Mouse (Mus musculus) right cerebral cortex, adult 18-20 months (tissue): Measurements from ENCODE around the gene Def6.
"Not testable (repeated sequence)": the region's sequence is repeated elsewhere in the genome, so short reads cannot be mapped to it uniquely, and the experiment has no call there.

Experiments used
- DNase-seq: peaks from one replicate; pipeline ENCODE4 v3.0.0; 2022; ENCODE audit warnings: mixed read lengths

Gene Def6

DNA sequence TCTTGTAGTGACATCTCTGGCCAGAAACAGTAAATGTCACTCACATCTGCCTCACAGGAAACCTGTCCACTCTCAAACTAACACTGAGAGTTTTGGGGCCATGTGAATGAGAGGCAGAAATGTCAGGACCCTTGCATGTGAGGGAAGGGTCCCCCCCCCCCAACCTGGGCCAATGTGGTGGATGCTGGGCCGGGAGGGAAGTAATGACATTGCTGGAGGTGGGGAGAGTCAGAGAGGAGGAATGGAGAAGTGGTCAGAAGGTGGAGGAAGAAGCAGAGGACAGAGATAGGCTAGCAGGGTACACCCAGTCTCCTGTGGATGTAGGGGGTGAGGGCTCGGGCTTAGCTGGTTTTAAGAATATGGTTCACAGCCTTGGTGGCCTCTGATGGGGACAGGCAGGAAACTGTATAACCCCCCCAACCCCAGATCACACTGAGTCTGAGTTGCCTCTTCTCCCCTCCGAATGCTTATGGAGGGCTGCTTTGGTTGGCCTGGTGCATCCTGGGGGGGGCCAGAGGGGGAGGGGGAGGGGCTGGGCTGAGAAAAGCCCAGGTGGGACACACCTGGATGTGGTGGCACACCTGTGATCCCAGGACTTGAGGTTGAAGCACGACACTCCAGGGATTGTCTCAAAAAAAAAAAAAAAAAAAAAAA lies 2.0 kb downstream of the Def6 start:
- DNase-seq = no peak

DNA sequence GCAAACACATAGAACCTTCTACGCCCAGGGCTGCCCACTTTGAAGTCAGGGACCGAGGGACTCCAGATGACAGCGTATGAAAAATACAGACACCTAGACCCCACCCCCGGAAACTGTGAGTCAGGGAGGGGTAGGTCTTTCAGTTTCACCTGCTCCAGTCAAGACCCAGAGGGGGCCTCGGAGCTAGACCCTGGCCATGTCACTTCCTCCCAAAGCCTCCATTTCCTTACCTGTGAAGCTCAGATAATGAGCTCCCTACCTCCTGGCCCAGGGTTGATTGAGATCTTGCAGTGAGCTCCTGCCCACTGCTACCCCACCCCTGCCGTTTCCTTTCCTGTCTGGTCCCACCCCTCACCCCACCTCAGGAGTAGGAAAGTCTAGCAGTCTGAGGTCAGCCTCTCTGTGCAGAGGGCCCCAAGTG lies 4.4 kb downstream of the Def6 start:
- DNase-seq = no peak

DNA sequence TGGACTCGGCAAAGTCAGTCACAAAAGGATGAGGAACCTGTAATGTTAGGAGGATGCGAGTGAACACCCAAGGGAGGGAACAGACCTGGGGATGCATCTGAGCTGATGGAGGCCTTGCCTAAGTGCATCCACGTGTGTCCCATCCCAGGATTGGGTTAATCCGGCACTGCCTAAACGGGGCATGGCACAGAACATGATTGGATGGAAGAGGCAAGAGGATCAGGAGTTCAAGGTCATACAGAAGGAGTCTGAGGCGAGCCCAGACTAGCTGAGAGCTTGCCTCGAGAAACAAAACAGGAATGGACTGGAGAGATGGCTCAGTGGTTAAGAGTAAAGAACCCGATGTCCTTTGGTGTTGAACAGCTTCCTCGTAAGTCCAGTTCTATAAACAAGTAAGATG lies 4.8 kb downstream of the Def6 start:
- no peak for DNase-seq

DNA sequence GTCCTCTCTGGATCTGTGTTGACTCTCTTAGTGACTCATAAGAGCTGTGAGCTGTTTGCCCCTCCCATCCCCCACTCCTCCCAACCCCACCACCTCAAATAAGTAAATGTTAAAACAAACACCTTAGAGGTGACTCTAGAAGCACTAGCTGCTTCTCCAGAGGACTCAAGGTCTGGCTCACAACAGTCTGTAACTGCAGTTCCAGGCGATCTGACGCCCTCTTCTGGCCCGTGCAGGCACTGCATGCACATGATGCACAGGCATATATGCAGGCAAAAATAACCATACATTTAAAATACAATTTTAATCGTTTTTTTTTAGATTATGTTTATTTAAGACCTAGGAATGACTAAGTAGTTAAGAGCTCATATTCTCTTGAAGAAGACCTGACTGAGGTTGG lies 5.7 kb downstream of the Def6 start:
- no peak for DNase-seq

DNA sequence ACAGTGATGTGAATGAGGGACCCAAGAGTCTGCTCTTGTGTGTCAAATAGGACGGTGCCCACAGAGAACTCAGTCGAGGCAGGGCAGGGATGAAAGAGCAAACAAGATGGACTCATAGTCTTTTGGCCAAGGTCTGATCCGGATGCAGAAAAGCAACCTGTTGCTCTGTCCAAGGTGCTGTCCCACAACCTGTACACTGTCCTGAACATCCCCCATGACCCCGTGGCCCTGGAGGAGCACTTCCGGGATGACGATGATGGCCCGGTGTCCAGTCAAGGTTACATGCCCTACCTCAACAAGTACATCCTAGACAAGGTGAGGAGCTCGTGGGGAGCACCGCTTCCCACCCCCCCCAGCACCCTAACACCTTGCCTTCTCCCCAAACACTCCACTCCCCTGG lies 9.2 kb downstream of the Def6 start:
- DNase-seq = no peak

DNA sequence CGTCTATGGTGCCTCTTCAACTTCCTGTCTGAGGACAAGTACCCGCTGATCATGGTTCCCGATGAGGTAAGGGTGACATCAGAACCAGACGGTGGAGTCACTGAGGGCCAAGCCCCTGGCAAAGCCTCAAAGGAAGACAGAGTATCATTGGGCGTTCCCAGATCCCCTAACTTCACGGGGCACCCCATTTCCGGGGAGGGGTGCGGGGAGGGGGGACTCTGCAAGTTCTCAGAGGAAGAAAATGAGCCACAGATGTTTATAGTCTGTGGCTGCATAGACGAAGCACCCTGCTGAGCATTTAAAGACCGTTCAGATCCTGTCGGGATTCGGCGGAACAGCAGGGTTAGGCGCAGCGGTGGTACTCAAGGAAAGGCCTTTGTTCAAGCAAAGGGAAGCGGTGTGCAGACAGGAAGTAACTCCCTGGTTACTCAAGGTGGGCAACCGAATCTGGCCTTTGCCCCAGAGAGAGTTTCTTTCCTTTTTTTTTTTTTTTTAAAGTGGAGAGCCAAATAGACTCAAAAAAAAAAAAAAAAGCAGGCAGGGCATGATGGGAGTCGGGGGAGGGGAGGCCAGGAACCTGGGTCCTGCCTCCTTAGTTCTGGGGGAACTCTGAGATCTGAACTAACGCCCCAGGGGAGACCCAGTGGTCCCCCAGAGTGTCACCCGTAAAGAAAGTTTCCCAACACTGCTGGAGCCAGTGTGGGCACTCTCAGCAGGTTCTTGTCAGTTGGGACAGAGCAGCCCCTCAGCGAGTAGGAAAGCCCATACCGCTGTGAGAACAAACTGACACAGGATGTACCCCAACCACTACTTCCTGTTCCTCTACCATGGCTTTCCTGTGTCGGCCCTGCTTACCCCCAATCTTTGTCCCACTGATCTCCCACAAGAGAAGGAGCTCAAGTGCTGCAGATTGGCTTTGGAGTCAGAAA lies 10.4 kb downstream of the Def6 start:
- no peak for DNase-seq

DNA sequence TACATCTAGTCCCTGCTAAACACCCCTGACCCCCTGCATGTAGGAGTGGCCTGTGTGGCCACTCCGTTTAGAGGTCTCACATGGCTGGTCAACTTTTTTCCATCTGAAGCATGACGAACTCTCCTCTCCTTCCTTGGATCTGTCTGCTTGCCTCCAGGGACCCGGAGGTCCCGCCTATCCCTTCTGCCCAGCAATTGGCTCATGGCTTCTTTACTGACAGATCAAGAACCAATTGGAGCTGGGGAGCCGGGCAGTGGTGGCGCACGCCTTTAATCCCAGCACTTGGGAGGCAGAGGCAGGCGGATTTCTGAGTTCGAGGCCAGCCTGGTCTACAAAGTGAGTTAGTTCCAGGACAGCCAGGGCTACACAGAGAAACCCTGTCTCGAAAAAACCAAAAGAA lies 14.9 kb downstream of the Def6 start:
- DNase-seq = not testable (repeated sequence)

DNA sequence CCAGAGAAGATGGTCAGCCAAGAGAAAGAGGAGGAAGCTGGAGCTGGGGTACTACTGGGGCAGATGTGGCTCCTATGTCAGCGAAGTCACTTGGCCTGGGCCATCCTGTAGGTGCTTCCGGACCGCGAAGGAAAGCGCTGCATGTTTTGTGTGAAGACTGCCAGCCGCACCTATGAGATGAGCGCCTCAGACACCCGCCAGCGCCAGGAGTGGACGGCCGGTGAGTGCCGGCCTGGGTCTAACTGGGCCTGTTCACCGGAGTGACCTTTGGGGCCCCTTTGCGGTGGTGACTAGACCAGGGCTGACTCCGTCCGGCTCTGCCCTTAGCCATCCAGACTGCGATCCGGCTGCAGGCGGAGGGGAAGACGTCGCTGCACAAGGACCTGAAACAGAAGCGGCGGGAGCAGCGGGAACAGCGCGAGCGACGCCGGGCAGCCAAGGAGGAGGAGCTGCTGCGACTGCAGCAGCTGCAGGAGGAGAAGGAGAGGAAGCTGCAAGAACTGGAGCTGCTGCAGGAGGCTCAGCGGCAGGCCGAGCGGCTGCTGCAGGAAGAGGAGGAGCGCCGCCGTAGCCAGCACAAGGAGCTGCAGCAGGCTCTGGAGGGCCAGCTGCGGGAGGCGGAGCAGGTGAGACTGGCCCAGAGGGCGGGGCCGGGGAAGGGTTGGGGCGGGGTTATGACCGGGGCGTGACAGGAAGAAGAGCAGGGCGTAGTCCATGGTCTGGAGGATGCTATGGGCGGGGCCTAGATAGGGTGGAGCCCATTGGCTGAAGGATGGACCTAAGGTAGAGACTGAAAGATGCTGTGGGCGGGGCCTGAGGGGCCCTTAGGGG lies 16.2 kb downstream of the Def6 start:
- DNase-seq = peak; percentile 92

DNA sequence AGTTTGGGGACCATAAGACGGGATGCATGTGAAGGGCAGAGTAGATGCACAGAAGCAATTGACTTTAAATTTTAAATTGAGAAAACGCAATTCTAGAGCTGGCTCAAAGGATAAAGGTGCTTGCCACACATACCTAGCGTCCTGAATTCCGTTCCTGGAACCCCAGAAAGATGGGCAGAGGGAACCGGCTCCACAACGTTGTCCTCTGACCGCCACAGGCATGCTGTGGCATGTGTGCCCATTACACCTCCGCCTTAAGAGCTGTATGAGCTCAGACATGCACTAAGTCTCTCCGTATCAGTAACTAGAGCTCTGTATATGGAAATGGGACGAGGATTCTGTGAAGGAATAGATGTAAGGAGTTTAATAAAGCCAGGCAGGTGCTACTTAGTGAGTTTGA lies 17.0 kb downstream of the Def6 start:
- DNase-seq = no peak

DNA sequence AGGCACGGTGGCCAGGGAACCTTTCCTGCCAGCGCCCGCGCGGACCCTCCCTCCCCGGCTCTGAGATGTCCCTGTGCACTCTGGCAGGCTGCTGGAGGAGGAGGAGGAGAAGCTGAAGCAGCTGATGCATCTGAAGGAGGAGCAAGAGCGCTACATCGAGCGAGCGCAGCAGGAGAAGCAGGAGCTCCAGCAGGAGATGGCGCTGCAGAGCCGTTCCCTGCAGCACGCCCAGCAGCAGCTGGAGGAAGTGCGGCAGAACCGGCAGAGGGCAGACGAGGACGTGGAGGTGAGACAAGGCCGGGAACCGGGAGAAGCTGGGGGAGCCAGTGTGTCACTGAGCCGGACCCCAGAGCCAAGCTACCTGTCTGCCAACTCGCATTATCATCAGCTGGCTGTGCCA lies 18.4 kb downstream of the Def6 start:
- DNase-seq = peak; percentile 96

DNA sequence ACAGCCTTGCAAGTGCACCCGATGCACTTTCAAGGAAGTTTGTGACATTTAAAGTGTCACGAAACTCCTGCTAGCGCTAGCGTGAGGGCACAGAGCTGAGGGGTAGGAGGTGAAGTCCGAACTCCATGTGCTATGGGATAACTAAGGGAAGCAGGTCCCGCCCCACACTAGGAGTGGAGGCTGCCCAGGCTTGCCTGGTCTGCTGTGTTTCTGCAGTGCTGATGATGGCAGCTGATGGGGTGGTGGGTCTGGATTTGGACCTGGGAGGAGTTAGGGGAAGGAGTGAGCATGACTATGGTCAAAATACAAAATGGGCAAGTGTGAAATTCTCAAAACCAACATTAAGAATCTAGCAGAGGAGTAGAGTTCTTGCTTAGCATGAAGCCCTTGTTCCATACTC lies 22.9 kb downstream of the Def6 start:
- no peak for DNase-seq

DNA sequence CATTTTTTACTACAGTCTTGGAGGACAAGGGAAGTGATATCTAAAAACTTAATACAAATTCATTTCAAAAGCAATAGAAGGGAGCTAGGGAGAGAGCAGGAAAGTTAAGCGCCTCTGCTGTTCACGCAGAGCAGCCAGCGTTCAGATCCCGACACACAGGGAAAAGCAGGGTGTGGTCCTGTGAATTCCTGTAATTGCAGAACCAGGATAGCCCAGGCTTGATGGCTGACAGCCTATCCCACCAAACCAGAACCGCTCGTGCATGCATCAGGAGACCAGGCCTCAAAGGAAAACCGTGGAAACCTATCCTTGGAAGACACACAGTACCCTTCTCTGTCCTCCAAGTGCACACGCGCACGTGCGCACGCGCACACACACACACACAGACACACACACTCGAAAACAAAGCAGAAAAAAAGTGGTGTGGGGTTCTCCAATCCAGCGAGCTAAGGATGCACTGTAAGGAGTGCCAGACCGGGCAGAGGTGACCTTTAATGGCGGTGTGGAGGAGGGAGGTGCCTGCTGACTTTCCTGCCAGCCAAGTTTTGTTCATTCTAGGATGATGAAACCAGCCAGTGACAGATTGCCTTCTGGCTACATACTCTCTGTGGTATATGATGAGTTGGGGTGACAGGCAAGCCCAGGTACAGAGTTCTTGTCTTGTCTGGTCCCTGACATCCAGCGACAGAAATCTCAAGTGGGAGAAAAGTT lies 23.6 kb downstream of the Def6 start:
- DNase-seq = no peak

DNA sequence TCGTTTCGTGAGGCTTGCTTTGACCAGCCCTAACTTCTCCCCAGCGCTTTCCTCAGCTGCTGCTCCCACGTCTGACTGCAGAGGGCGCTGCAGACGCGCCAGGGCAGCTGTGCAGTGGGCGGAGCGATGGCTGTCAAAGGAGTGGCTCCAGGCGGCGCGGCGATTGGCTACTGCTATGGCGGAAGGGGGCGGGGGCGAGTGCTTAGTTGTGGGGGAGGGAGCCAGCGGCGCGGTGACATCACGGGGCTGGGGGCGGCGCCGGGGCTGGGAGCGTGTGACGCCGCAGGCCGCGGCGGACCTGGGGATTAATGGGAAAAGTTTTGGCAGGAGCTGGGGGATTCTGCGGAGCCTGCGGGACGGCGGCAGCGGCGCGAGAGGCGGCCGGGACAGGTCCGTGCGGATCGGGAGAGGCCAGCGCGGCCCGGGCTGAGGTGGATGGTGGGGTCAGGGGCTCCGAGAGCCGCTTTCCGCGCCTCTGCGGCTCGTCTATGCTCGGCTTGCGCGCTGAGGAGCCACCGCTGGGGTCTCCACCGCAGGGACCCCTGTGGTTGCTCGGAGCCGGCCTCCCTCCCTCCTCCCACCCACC lies 25.0 kb downstream of the Def6 start, which contains the start of gene Ppard:
Ppard (plus strand) TSS at position 226 of the 586 bp plus-strand sequence.
- DNase-seq = peak; percentile 97

DNA sequence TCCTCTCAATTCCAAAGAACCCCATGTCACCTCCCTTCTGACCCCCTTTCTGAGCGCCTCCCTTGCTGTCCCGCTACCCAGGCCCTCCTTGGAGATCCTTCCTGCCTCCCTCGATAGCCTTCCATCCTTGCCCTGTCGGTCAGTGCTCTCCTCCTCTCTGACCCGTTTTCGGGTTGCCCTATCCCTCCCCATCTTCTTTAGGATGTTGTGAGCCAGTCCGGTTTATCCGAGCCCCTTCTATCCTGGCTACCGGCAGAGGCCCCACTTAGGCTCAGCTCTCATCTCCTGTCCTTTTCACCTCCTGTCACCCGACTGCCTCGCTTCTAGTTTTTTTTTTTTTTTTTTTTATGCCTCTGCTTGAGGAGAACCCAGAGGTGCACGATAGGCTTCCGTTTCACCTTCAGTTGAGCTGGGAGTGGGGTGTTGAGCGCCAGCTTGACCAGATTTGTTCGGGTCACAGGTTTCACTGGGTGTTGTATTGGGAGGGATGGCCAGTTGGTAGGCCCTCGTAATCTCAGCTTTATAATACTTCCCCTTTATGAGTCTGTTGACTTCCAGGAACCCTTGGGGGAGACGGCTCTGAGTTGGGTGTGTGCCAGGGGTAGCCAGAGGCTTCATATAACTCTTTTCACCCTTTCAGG lies 25.6 kb downstream of the Def6 start:
- no peak for DNase-seq

DNA sequence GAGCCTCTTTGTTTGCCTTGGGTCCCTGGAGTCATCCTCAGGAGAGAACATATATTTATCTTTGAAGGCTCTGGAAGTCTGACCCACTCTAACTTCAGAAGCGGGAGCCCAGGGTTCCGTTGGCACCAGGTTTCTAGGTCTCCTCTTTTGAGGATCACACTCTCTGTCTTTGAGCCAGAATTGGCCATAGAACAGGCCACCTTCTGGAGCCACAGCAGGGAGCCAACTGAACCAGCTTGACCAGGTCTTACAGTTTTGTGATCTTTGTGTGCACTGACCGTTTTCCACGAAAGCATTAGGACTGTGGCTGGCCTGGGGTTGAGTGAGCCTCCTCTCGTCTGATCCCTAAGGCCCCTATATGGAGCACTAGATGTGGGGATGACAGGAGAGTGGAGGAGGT lies 27.1 kb downstream of the Def6 start:
- no peak for DNase-seq

DNA sequence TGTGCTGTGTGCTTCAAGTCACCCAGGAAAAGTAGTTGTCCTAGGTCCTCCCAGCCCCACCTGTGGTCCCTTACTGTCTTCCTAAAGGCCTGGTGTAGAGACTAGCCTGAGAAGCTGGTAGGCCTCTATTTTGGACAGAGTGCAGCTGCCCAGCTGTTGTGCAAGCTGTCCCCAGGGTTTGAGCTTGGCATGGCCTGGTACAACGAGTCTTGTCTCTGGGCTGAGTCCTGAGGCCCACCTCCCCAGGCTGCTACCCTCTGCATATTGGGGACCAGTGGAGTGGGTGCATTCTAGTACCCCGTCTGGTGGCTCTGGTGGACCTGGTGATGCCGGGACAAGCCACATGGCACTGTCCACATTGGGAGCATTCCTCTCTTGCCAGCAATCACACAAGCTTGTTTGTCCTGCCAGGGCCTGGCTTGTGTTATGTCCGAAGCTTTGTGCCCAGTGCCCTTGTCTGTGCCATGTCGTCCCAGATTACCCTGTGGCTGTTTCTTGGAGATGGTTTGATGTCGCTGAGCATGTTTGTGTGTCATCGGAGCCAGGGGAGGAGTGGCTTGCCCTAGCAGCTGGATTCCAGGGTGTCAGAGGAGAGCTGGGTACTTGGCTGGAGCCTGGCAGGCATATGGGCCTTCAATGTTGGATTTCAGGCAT lies 28.5 kb downstream of the Def6 start:
- no peak for DNase-seq

DNA sequence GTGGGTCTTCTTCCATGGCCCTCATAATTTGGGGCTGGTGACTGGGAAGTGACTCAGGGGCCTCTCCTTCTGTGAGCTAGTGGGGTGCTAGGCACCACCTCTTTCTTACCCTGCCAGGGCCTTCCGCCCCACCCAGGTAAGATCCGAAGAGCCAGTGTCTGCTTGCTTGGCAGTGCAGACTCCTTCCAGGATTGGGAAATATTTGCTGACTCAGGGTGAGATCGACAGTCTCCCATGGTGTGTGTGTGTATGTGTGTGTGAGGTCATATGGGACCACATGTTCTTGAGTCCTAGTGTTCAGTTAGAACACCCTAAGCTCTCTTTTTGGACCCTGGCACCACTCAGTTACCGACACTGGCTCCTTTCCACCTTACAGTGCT lies 29.0 kb downstream of the Def6 start:
- no peak for DNase-seq

DNA sequence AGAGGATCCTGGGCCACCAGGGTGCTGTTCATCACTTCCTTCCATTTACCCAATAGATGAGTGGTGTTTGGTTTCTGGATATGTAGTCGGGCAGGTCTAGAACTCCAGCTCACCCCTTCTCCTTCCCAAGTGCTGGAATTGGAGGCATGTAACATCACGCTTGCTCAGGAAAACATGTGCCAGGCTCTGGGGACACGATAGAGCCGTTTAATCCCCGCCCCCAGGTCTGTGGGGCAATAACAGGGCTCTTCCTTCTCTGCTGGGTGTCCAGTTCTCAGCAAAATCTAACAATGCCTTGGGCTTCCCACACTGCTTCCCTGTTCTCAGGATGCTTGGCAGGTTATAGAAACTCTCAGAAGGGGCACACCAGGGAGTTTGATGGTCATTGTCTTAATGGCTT lies 29.8 kb downstream of the Def6 start:
- DNase-seq = no peak

DNA sequence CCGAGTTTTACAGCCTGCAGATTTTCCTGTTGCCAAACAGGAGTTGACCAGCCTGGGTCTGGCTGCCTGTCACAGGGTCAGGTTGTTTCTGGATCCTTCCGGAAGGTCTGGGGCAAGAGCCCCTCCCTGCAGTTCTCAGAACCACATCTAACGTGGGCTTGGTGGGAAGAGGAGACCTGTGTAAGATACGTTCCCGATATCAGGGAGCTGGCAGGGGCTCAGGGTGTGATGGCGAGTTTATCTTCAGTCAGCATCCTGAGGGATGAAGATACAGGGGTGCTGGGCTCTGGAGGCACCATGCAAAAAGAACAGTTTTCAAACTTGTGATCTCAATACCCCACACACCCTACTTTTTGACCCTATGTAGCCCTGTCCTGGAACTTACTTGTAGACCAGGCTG lies 30.3 kb downstream of the Def6 start:
- no peak for DNase-seq

DNA sequence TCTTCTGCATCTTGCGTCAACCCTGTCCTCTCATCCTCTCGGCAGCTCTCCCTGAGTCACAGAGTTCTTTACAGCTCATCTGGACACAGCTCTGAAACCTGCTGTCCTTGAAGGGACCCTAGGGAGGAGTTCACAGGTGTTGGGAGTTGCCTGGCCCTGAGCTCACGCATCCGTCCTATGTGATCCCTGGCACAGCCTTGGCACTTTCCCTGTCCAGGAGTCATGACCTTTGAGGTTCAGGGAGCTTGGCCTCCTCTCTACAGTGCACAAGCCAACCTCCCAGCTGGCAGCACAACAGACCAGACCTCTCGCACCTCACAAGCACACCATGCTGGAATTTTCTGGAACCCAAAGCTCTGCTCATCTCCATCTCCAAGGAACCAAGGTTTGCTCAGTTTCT lies 33.3 kb downstream of the Def6 start:
- DNase-seq = no peak

DNA sequence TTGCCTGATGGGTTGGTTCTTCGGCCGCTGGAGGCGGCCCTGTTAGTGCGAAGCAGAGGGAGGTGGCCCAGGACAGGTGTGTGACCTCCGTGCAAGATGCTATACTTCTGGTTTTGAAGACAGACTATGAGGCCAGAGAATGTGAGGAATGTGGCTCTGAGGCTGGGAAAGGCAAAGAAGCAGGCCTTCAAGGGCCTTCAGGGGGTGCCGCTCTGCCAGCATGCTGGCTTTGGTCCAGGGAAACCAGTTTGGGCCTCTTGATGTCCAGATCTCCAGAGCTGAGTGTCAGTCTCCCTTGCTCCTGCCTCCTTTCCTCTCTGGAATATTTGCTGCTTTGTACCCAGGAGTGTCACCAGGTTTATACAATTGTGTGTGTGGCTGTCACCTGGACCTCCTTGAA lies 34.7 kb downstream of the Def6 start:
- DNase-seq = no peak
